Mouse (Mus musculus) frontal cortex, postnatal 25 days (tissue): ENCODE results near the gene Ing3.
A peak's percentile ranks its signal among the peaks of the same experiment; 100 is the strongest.

Source experiments
- DNase-seq, 2 experiments: peaks; one replicate each; pipeline ENCODE4 v3.0.0; 2022; ENCODE audit warnings: low spot score in 2 of 2

Ing3 gene

DNA sequence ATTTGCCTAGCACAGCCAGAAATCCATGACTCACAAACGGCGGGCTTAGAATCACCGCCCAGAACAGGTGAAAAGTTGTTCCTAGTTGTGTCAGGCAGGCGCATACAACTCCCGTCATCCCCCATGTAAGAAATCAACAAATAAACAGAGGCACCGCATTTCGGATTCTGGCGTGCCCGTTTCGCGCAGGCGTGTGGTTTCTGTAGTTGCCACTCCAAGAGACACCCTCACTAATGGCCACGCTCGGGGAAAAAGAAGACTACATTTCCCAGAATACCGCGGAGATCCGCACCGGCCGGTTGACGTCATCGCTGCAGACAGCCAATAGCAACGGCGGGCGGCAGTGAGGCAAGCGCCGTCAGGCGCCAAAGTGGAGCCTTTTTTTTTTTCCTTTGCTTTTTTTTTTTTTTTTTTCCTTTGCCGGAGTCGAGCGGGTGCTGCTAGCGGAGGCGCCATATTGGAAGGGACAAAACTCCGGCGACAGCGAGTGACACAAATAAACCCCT is at the start of gene Ing3:
TSS of gene Ing3 (plus strand) at position 346 of the 506 bp plus-strand sequence.
- peak; percentile 96 for DNase-seq

DNA sequence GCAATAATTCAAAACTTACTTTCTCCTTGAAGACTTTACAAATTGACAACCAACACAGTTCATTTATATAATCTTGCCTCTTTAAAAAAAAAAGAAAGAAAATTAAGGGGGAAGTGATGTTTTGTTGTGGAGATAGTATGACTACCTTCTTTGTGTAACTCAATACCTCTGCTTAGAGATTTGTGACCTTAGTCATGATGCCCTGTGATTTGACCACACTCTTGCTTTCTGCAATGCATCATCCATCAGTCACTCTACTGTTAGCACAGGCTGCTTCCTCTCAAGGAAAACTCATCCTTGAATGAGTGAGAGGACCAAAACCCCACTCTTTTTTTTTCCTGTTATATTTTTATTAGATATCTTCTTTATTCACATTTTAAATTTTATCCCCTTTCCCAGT is 39.7 kb upstream of the Ing3 start:
- no peak for DNase-seq

DNA sequence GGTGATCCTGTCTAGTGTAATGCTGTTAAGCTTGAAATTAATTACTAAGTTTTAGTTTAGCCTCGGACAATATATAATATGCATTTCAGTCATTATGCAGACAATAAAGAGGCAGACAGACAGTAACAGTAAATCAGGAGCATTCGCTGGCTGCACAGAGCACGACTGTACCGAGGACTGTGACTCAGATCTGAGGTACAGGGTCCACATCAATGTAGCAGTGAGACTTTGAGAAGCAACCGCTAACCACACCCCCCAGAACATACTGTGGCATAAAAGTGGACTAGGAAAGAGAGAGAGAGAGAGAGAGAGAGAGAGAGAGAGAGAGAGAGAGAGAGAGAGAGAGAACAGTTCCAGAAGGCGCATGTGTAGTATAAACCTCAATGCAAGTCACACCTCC is 38.6 kb upstream of the Ing3 start:
- DNase-seq: no peak

DNA sequence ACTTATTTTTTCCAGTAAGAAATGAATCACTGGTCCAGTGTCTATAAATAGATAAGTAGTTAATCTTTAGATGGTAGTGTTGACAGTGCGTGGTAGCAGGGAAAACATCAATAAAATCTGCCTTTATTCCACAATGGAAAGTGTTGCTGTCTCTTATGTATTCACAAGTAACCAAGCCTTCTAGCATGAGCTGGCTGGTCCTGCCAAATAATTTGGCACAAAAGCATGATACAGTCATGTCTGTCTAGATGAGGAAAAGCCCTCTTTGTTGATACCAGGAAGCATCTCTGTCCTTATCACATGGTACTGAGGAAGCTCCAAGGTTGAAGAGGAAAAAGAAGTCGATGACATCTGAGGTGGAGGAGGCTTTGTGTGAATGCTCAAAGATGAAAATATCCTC is 32.8 kb upstream of the Ing3 start:
- no peak for DNase-seq

DNA sequence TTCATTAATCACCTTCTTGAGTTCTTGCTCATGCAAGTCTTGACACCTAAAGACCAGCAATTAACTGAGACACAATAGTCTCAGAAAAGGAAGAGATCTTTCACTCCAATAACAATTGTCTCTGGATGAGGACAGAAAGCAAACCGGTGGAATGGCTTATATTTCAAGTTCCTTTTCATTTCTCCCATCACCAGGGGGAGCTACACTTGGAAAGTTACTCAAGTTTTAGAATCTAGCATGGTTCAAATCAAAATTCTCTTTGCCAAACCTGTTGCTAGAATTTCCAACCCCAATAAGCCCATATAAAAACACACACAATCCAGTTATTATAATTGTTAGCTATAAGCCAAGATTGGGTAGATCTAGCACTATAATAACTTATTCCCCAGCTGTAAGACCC is 25.2 kb upstream of the Ing3 start:
- no peak for DNase-seq

DNA sequence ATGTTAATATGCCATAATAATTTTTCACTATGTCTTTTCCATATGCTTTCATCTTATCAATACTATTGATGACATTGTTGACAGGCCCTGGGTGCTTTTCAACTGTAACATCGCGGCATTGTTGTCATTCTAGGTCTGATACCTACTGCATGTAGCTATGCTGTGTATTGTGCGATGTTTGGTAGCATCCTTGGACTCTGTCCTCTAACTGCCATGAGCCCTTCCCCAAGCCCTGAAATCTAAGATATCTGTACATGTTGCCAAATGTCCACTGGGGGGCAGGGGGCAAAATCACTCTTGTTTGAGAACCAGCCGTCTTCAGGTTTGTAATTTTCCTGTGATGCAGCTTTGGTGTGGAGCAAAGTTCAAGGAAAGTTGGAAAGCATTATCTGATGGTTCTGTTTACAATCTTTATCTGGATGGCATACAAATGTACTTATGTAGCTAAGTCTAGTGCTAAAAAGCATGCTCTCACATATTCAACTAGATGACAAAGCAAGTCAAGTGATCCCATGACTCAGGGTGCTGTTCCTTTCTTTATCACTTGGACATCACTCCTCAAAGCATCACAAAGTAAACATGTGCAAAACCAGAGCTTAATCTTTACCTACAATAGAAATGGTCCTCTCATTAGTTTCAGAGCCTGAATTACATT is 11.3 kb upstream of the Ing3 start:
- DNase-seq: no peak

DNA sequence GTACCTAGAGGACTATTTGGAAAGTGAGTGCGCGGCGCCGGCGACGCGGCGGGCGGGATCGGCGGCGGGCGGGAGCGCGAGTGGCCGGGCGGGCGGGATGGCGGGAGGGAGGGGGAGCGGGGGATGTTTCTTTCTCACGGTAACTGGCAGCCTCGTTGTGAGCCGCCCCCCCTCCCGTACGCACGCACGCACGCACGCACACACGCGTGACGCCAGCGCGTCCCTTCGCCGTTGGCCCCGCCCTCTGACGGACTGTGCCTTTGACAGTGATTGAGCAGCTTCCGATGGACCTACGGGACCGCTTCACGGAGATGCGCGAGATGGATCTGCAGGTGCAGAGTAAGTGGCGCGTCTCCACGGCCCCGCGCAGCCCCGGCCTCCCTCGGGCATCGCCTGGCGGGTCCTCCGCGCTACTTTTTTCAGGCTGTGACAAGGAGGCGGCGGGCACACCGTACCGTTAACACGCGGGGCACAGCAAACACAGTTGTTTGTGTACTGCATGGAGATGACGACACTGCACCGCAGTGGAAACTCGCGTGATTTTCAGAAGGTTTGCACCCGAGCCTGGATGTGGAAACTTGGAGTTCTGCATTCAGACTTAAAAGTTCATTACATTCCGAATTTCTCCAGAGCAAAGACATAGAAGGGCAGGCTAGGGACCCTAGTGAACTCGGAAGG is 539 bp downstream of the Ing3 start:
- peak; percentile 92 to 93 for DNase-seq

DNA sequence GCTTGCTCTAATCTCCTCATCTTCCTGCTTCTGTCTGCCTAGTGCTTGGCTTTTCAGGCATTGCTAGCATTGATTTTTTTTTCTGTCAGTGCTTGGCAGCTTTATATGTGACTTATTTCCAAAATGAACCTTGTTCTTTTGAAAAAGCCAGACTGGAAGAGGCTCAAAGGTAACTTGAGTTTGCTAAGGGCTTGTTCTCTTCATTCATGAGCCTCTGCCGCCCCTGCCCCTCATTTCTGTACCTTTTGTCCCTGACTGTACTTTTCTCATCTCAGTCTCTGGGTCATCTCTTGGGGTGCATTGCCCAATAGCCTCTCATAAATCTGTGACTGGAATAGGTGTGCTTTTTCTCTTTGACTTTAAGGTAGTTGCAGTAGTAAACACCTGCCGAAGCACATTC is 1.3 kb downstream of the Ing3 start:
- DNase-seq: no peak

DNA sequence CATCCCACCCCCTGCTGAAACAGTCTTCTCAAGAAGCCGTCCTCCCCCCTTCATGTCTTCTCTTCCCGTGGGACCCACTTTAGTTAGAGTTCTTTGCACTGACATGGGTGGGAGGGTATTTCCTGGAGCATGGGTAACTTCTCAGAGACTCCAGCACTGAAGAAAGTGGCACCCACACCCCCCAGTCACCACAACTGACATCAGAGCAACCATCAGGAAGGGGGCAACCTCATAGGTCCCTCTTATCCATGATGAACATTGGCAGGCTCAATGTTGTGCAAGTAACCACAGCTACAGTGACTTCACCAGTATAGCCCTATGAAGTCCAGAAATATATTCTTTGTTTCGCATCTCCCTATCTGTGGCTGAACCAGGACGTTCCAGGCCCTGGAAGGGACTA is 6.1 kb downstream of the Ing3 start:
- no peak for DNase-seq

DNA sequence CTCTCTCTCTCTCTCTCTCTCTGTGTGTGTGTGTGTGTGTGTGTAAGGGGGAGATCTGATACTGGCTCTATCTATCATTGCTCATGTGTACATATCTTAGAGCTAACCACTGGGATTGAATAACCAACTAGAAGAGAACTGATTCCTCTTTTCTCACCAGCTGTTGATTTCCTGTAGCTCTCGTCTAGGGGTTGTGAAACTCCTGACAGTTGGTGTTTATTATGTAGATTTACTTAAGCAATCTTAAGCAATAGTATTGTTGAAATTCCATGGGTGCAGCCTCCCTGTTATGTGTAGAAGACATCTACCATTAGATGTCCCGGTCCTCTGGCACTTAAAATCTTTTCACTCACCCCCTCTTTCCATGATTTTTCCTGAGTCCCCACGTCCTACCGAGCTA is 9.6 kb downstream of the Ing3 start:
- no peak for DNase-seq

DNA sequence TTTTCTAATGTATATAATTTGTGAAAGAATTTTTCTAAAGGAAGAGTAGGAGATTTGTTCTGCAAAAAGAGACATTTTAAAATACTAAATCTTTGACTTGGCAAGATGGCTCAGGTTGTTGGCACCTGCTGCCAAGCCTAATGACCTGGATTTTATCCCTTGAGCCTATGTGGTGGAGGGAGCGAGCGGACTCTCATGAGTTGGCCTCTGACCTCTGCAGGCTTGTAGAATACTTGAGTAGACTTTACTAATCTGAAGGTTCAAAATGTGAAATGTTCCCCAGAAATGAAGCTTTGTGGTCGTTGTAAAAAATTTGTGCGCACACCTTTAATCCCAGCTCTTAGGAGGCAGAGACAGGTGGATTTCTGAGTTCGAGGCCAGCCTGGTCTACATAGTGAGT is 10.5 kb downstream of the Ing3 start:
- DNase-seq: no peak

DNA sequence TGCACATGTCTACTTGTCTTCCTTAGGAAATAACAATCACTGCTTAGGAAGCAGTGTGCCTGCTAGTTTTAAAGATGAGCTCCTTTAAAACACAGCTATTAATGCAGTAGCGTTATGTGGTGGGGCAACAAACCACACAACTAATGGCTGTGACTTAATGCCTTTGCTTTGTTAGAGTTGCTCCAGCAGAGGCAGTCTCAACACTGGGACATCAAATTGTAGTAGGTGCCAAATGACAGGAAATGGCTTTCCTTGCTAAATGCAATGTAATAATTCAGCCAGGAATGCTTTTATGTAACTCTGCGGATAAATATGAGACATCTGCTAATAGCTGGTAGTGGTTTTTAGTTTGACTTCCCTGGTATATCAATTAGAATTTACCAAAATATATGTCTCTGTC is 28.2 kb downstream of the Ing3 start:
- DNase-seq: no peak

DNA sequence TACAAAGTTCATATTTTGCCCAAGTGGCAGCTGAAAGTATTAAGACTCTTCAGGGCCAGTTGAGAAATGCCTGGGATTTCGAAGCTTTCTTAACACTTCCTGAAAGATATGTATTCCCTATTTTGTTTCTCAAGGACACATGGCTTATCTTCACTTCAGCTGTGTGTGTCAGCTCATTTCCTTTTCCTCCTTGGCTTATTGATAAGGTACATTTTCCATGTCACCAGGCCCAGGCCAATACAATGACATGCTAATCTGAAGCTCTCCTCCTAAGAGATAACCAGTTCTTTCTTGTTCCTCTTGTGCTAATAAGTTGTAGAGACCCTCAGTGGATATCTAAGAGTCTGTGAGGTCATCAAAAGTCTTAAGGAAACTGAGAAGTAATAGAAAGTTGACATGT is 31.7 kb downstream of the Ing3 start:
- DNase-seq: no peak

DNA sequence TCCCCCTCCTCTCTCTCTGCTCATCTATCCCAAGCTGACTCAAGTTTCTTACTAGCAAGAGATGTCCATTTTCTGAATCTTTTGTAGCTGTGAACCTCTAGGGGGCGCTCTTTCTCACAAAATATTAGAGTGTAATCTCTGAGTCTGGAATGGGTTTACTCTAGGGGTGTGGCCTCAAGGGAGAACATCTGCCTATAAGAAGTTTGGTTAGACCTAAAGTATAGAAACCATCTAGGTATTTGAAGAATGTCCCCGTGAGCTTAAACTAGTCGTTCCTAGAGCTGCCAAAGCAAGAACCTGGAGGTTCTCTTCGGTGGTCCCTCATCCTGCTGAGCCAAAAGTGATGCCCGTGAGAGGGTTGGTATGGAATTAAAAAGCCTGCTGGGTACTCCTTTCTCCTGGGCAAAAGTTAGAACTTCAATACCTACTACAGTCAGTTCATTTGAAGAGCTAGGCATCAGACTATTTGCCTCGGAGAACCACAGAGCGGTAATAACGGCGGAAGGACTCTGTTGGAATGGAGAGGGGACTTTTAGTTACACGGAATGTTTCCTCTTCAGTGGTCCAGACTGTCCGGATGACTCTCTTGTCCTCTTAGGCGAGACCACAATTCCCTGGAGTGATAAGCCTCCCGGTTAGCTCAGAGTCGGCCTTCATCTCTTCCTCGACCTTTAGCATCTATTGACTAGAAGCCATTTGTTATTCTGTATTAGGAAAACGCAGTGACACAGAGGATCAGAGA is 35.8 kb downstream of the Ing3 start:
- peak in 1 of 2 experiments; percentile 19 for DNase-seq

DNA sequence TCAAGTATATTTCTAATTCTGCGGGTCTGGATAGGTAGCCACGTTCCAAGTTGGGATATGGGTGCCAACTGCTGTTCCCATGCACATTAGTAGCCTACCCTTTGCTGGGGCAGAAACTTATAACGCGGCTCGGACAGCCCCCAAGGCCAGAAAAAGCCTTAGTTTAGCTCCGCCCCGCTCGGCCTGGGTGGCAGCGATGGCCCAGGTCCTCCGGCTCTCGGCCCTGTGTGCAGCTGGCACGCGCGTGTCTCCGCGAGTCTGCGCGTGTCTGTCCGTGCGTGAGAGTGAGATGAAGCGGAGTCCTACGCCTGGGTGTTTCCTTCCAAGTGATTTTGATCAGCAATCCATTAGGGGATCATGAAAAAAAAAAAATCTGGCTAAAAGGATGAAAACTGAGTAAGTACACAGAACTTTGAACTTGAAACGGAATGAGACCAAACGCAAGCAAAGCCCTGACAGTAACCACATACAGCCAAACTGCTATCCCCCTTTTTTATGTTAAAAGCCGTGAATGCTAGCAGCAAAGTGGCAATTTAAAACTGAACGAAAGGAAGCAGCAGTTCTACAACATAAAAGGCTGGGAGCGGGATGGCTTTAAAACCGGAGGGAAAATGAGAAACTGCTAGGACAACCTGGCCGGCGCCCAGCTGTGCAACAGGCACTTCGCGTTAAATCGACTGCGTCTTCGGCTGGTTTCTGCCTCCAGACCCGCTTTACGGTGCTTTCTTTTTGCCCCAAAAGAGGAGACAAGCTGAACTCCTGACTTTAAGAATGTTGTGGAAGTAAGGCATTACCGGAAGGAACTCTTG is 36.6 kb downstream of the Ing3 start, which contains the start of gene Cped1:
TSS of gene Cped1 (plus strand) at position 185 of the 809 bp plus-strand sequence.
- DNase-seq: no peak

DNA sequence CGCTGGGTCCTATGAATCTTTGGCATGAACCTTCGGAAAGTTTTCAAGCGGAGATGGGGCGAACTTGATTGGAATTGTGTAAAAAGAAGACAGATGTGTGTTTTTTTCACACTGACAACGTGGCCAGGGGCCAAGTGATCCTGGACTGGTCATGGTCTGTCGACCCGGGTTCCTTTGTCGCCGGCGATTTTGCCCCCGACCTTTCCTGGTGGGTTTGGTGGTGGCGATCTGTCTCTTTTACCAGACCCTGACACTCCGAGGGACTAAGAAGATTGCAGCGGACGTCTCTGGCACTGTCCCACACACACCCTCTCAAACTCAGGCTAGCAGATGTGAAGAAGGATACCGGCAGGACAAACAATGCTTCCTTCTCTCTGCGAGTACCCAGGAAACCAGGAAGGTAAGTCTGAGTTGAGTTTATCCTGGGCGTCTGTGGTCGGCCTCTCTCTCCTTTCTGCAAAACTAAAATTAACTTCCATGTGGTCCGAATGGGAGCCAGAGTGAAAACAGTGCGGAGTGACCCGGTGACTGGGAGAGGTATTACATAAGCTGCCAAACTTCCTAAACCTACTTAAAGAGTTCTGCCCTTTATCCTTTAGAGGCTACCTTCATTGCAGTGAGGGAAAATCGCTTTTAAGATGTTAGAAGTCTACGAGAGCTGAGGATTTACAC is 37.4 kb downstream of the Ing3 start:
- no peak for DNase-seq

DNA sequence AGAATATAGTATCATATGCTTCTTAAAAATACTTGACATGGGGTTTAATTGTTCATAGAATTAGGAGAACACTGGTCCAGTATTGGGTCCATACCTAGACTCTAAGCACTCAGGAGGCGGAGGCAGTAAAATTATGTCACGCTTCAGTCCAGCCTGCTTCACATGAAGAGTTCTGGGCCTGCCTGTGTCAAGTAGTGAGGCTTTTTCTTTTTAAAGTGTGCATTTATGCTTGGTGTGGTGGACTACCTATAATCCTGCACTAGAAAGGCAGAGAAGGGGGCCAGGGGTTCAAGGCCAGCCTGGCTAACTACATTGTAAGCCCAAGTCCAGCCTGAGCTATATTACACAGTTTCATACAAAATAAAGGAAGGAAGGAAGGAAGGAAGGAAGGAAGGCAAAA is 38.2 kb downstream of the Ing3 start:
- DNase-seq: no peak

DNA sequence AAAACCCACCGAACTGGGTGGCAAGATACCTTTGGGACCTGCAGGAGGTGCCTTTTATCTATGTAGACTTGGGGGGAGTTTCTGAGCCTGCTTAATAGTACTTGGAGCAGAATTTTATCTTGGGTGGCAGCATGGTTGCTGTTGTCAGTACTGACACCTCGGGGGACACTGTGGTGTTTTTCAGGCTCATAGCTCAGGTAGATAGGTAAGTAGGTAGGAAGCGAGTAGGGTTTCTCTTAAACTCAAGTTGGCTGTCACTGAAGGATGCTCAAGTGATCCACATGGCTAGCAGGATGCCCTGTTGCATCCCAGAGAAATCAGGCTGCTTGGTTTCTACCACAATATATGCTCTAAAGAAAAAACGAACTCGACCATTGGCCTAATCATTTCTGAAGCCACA is 38.9 kb downstream of the Ing3 start:
- no peak for DNase-seq

DNA sequence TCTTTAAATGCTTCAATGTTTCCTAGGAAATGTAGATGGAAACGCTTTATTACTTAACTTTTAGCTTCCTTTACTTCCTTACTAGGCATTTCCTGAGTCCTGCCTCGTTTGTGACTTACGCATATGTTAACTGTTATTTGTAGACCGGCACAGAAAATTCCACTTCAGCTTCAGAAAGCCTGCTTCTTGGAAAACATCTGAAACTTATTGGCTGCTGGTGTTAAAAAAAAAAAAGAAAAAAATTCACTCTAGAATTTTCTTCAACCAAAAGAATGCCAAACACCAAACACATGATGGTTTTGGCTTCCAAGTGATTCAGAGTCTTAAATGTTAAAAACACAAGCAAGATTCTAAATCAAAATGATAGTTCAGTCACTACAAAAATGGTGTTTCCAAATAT is 39.7 kb downstream of the Ing3 start:
- DNase-seq: no peak

DNA sequence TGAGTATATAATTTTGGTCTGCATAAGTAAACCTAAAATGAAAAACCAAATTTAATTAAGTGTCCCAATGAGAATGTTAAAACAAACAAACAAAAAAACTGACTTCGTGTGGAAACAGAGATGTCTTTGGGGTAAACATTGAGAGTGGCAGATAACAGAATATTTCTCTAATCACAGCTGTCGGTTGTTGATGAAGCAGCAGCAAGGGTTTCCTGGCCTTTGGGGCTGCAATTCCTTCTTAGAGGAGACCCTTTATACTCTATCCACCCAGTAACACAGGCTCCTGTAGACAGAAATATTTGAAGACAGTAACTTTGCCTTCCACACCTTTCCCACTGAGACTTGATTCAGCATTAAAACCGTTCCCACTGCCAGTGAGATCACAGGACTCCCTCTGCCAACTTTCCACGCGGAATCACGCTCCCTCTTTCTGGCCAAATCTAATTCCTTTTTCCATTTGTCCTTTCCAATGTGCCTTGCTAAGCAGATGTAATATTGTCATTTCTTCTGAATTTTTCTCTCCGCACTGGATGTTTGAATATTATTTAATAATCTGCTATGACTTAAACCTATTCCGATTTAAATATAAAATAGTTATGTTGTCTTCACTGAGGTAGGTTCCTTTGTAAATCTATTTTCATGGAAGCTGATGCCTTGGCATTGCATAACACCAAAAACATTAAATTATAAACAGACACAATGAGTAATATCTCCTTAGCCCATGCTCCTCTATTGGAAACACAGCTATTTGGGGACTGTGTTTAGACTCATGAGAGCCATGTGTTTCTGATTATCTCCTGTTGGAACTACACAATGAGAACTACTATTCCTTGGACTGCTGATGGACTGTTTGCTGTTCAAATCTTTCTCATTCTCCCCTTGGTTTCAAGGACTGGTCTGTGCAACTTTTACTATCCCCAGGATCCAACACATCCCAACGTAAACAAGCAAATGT is 41.1 kb downstream of the Ing3 start:
- DNase-seq: no peak
